Mouse (Mus musculus) kidney, embryonic 14.5 days (tissue): Measurements from ENCODE around the gene Ccr7. TPM values are rescaled to one million over a fixed set of nuclear protein-coding genes. Genes with fewer than 3 reads are reported as not detected.

ENCODE experiments used
- ATAC-seq: fragments of 200-750 bp; cut with Nextera tagmentation; 2 replicates; pipeline ENCODE4 v1.8.0; 2017; ENCODE audit warnings: moderate number of reproducible peaks, mild to moderate bottlenecking, moderate TSS enrichment, moderate library complexity; ENCODE audit not compliant: low FRiP score, low TSS enrichment
- H3K27ac ChIP-seq: fragments of 300-500 bp; sonication (generic); 2 replicates; pipeline ENCODE4 v1.5.1; 2014; ENCODE audit warnings: low read depth, mild to moderate bottlenecking, low read length, moderate library complexity, mixed read lengths
- H3K27me3 ChIP-seq: fragments of 300-500 bp; sonication (generic); 2 replicates; pipeline ENCODE4 v1.6.1; 2014; ENCODE audit warnings: mild to moderate bottlenecking, low read length; ENCODE audit not compliant: control insufficient read depth, insufficient read depth
- H3K36me3 ChIP-seq: fragments of 300-500 bp; sonication (generic); 2 replicates; pipeline ENCODE4 v1.6.1; 2014; ENCODE audit warnings: low read length, mixed read lengths; ENCODE audit not compliant: control insufficient read depth, insufficient read depth
- H3K4me1 ChIP-seq: fragments of 300-500 bp; sonication (generic); 2 replicates; pipeline ENCODE4 v1.6.1; 2014; ENCODE audit warnings: low read length, mixed read lengths; ENCODE audit not compliant: control insufficient read depth, insufficient read depth
- H3K4me2 ChIP-seq: fragments of 300-500 bp; sonication (generic); replicated peaks from 2 replicates; pipeline ENCODE4 v1.6.1; 2014; ENCODE audit warnings: low read depth, mild to moderate bottlenecking, low read length
- H3K4me3 ChIP-seq: fragments of 300-500 bp; sonication (generic); 2 replicates; pipeline ENCODE4 v1.5.1; 2014; ENCODE audit warnings: mild to moderate bottlenecking, low read length
- H3K9ac ChIP-seq: fragments of 300-500 bp; sonication (generic); 2 replicates; pipeline ENCODE4 v1.6.1; 2014; ENCODE audit warnings: low read depth, mild to moderate bottlenecking, low read length, moderate library complexity
- H3K9me3 ChIP-seq: fragments of 300-500 bp; sonication (generic); 2 replicates; pipeline ENCODE4 v1.6.1; 2016; ENCODE audit warnings: low read length; ENCODE audit not compliant: control insufficient read depth
- WGBS: fragments of 180-500 bp; shearing (Covaris S2); extraction: QIAGEN DNeasy Blood & Tissue Kit; methylation state at CpG from one replicate; pipeline ENCODE4 v1.1.7; 2014; 5-methylcytosine and 5-hydroxymethylcytosine counted together
- polyA plus RNA-seq: library from polyadenylated mRNA; unstranded; fragments of >200 nt; fragmentation: Nextera tagmentation; extraction: Ambion mirVana; gene quantifications from 2 replicates; pipeline ENCODE4 v1.2.1, GENCODE M21; 2014

The Ccr7 gene
- polyA plus RNA-seq, 1 experiment from 2014 or later = not detected

- no peak for ATAC-seq
- no peaks in the 10 kb centered on the region for H3K9me3 ChIP-seq
- WGBS = 54% methylated on average over 2 of the region's 2 CpGs
- no peaks in the 10 kb centered on the region for H3K36me3 ChIP-seq
- H3K27ac ChIP-seq = no peak overlapping the region
- no peak overlapping the region for H3K4me3 ChIP-seq
- H3K4me2 ChIP-seq = no peak overlapping the region
- H3K4me1 ChIP-seq = no peaks in the 10 kb centered on the region
- H3K9ac ChIP-seq = no peak overlapping the region
- no peaks in the 10 kb centered on the region for H3K27me3 ChIP-seq
Measured at GRCm38 (mm10) chr11:99094911-99095676, 59.8 kb downstream of the Ccr7 start.

Other genes with a start within 250 kb of the Ccr7 start
- gene Cdc6, start 247.3 kb downstream of the Ccr7 start, polyA plus RNA-seq = 32.5 and 44.1 TPM in 2 replicates
- 27.7 and 36.7 TPM in 2 replicates for gene Rara, start 227.3 kb downstream of the Ccr7 start, polyA plus RNA-seq
- gene Gjd3, start 172.1 kb downstream of the Ccr7 start, polyA plus RNA-seq = 0.64 TPM in 1 of 2 replicates, not detected in the other
- gene Top2a, start 130.9 kb downstream of the Ccr7 start, polyA plus RNA-seq = 284 and 300 TPM in 2 replicates
- gene Igfbp4, start 113.8 kb downstream of the Ccr7 start, polyA plus RNA-seq = 421 and 542 TPM in 2 replicates
- gene Tns4, start 65.8 kb downstream of the Ccr7 start, polyA plus RNA-seq = 0.11 and 0.20 TPM in 2 replicates
- gene Smarce1, start 75.9 kb upstream of the Ccr7 start, polyA plus RNA-seq = 190 and 229 TPM in 2 replicates
- gene Krt222, start 89.0 kb upstream of the Ccr7 start, polyA plus RNA-seq = 0.11 and 0.51 TPM in 2 replicates
- not detected in 2 replicates for gene Krt24, start 130.2 kb upstream of the Ccr7 start, polyA plus RNA-seq
- not detected in 2 replicates for gene Krt25, start 167.9 kb upstream of the Ccr7 start, polyA plus RNA-seq
- not detected in 2 replicates for gene Krt26, start 182.9 kb upstream of the Ccr7 start, polyA plus RNA-seq
- not detected in 2 replicates for gene Krt27, start 196.0 kb upstream of the Ccr7 start, polyA plus RNA-seq
- 0.18 TPM in 1 of 2 replicates, not detected in the other for gene Krt28, start 219.8 kb upstream of the Ccr7 start, polyA plus RNA-seq
- gene Krt10, start 234.3 kb upstream of the Ccr7 start, polyA plus RNA-seq = 31.3 and 37.5 TPM in 2 replicates